Mouse (Mus musculus) liver, embryonic 16.5 days (tissue): ENCODE results near the gene Sik1. TPM values are rescaled to one million over a fixed set of nuclear protein-coding genes. Genes with fewer than 3 reads are reported as not detected.

ENCODE experiments used
- ATAC-seq: fragments of 200-750 bp; cut with Nextera tagmentation; 2 replicates; pipeline ENCODE4 v1.8.0; 2017; ENCODE audit warnings: low read depth, mild to moderate bottlenecking, moderate number of reproducible peaks, moderate library complexity
- H3K27ac ChIP-seq: fragments of 300-500 bp; sonication (generic); 2 replicates; pipeline ENCODE4 v1.5.1; 2014; ENCODE audit warnings: mild to moderate bottlenecking, low read length
- H3K27me3 ChIP-seq: fragments of 300-500 bp; sonication (generic); 2 replicates; pipeline ENCODE4 v1.6.1; 2014; ENCODE audit warnings: low read depth, low read length, mixed read lengths; ENCODE audit not compliant: control insufficient read depth, insufficient read depth
- H3K36me3 ChIP-seq: fragments of 300-500 bp; sonication (generic); 2 replicates; pipeline ENCODE4 v1.6.1; 2014; ENCODE audit warnings: mild to moderate bottlenecking; ENCODE audit not compliant: control insufficient read depth, insufficient read depth
- H3K4me1 ChIP-seq: fragments of 300-500 bp; sonication (generic); 2 replicates; pipeline ENCODE4 v1.6.1; 2014; ENCODE audit warnings: low read depth, low read length, mixed read lengths; ENCODE audit not compliant: control insufficient read depth
- H3K4me2 ChIP-seq: fragments of 300-500 bp; sonication (generic); 2 replicates; pipeline ENCODE4 v1.6.1; 2014; ENCODE audit warnings: low read depth, low read length, mixed read lengths
- H3K4me3 ChIP-seq: fragments of 300-500 bp; sonication (generic); 2 replicates; pipeline ENCODE4 v1.5.1; 2014; ENCODE audit warnings: low read depth, mild to moderate bottlenecking, low read length
- H3K9ac ChIP-seq: fragments of 300-500 bp; sonication (generic); 2 replicates; pipeline ENCODE4 v1.6.1; 2014; ENCODE audit warnings: low read depth, low read length
- H3K9me3 ChIP-seq: fragments of 300-500 bp; sonication (generic); replicated peaks from 2 replicates; pipeline ENCODE4 v1.6.1; 2016; ENCODE audit warnings: low read length; ENCODE audit not compliant: control insufficient read depth
- WGBS: fragments of 180-500 bp; shearing (Covaris S2); extraction: QIAGEN DNeasy Blood & Tissue Kit; methylation state at CpG from one replicate; pipeline ENCODE4 v1.1.7; 2014; ENCODE audit not compliant: insufficient replicate concordance; 5-methylcytosine and 5-hydroxymethylcytosine counted together
- polyA plus RNA-seq: library from polyadenylated mRNA; unstranded; fragments of >200 nt; fragmentation: Nextera tagmentation; extraction: Ambion mirVana; gene quantifications from 2 replicates; pipeline ENCODE4 v1.2.1, GENCODE M21; 2015

Sik1 gene
- polyA plus RNA-seq, 1 experiment from 2014 or later, result 5.4 TPM

DNA sequence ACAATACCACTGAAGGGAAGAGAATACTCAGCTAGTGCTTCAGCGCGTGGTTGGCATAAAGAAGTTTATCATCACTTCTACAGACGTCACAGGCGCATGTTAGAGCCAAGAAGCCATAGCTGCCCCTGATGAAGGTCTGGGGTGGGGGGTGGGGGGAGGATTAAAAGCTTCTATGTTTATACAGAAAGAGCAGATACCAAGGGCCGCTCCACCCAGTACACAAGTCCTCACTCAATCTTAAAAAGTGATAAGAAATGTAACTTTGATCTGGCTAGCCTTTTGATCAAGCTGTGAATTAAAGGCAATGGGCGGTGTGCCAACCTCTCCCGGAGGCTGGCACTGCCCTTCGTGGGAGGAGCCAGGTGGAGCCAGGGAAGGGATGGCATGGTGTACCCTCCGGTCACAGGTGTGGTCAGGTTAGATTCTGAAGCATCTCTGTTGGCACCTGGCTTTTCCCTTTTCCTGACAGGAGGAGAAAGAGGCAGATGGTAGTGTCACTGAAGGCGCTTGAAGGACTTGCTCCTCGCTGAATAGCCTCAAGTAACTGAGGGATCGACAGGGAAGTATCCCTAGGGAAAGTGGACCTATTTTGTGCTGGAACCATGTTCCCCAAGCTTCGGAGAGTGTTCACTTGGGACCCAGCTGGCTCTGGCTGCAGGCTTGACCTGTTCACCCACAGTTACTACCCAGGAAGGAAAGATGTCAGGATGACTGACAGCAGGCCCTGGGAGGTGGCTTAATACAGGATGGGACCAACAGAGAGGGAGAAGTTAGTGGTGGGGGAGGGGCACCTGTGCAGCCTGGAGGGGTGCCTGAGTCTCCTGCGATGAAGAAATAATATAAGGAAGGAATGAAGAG is 16.6 kb upstream of the Sik1 start:
- Histone ChIP-seq H3K9me3 (no peaks in the 10 kb centered on the region), H3K9ac (no peak overlapping the region), H3K36me3 (no peaks in the 10 kb centered on the region), H3K27me3 (no peaks in the 10 kb centered on the region), H3K4me1 (peaks cover 17% of the 10 kb centered on the region), H3K4me2 (no peak overlapping the region), H3K27ac (no peak overlapping the region), H3K4me3 (no peak overlapping the region)
- ATAC-seq, result no peak
- 49% methylated on average over 14 of the region's 14 CpGs for WGBS

DNA sequence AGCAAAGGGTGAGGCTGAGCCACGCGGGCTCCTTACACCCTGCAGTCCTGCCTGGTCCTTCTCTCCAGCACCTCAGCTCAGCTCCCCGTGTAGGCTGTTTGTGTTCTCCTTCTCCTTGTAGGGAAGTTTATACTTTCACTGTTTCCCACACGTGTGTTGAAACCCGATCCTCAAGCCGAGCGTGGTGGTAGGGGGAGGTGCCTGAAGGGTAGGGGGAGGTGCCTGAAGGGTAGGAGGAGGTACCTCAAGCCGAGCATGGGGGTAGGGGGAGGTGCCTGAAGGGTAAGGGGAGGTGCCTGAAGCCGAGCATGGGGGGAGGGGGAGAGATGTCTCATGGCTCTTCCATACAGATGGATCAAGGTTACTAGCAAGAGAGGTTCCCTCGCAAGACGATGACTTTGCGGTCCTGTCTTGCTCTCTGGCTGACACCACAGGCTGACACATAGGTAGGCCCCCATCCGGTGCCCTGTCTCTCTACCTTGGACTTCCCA is 15.4 kb upstream of the Sik1 start:
- H3K27ac ChIP-seq, result peak overlapping the region; percentile 73
- H3K9ac ChIP-seq, result no peak overlapping the region
- H3K9me3 ChIP-seq, result no peaks in the 10 kb centered on the region
- no peaks in the 10 kb centered on the region for H3K36me3 ChIP-seq
- H3K4me2 ChIP-seq, result peak overlapping the region; percentile 36
- WGBS, result 10% methylated on average over 13 of the region's 13 CpGs
- H3K4me1 ChIP-seq, result peaks cover 17% of the 10 kb centered on the region
- peak overlapping the region; percentile 22; the same call in 1 of the 2 replicates for H3K4me3 ChIP-seq
- ATAC-seq, result peak; percentile 58
- no peaks in the 10 kb centered on the region for H3K27me3 ChIP-seq

DNA sequence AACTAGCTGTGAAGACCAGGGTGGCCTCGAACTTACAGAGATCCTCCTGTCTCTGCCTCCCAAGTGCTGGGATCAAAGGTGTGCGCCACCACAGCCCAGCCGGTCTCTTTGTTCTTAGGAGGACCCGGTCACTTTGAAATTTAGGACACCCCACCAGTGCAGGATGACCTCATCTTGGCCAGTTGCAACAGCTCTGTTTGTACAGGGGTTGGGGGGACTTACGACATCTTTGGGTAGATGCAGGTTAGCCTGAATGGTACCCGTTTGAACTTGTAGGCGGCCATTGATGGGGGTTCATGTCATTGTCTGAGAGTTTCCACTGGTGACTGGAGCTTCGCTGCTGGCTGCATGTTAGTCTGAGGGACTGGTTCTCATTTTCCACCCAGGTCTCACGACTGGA is 14.8 kb upstream of the Sik1 start:
- ATAC-seq, result peak; percentile 42; the same call in 1 of the 2 replicates
- peak overlapping the region; percentile 22; the same call in 1 of the 2 replicates for H3K4me3 ChIP-seq
- no peaks in the 10 kb centered on the region for H3K9me3 ChIP-seq
- no peaks in the 10 kb centered on the region for H3K27me3 ChIP-seq
- H3K9ac ChIP-seq, result no peak overlapping the region
- no peaks in the 10 kb centered on the region for H3K36me3 ChIP-seq
- H3K27ac ChIP-seq, result peak overlapping the region; percentile 73
- peak overlapping the region; percentile 36 for H3K4me2 ChIP-seq
- WGBS, result 50% methylated on average over 9 of the region's 9 CpGs
- H3K4me1 ChIP-seq, result peaks cover 17% of the 10 kb centered on the region

DNA sequence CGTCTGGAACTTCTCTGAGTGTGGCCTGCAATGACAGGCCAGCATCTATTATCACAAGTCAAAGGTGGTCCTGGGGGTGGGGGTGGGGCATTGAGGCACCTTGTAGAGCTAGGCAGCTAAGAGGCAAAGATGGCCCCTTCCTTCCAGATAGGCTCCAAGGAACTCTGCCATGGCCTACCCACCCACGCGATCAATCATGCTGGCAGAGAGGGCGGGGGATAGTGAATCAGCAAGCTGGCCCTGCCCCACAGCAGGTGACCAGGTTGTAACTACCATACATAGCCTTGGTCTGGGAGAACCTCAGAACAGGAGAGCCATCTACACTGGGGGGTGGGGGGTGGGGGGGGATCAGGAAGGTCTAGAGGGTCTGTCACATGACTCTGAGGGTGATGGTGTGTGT is 12.5 kb upstream of the Sik1 start:
- Histone ChIP-seq H3K4me1 (peaks cover 14% of the 10 kb centered on the region), H3K4me3 (no peak overlapping the region), H3K36me3 (no peaks in the 10 kb centered on the region), H3K9me3 (no peaks in the 10 kb centered on the region), H3K4me2 (no peak overlapping the region), H3K9ac (no peak overlapping the region), H3K27me3 (no peaks in the 10 kb centered on the region), H3K27ac (no peak overlapping the region)
- no peak for ATAC-seq
- WGBS, result 80% methylated on average over 4 of the region's 4 CpGs

DNA sequence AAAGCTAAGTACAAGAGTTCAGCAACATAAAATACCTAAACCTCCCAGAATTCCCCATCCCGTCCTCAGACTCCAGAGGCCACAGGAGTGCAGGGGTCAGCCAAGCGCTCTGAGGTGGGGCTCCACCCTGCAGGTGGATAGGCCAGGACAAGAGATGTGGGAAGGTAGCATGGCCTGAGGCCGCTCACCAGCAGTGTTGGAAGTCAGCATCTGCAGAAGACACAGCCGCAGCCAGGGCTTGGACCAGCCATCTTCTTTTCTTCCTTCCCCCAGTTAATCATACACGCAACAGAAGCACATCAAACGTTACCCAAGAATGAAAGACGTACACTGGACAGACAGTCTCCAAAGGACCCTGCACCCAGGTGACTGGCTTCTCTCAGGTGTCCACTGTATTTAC is 11.5 kb upstream of the Sik1 start:
- WGBS, result 80% methylated on average over 7 of the region's 7 CpGs
- H3K27me3 ChIP-seq, result no peaks in the 10 kb centered on the region
- no peak overlapping the region for H3K4me2 ChIP-seq
- H3K36me3 ChIP-seq, result no peaks in the 10 kb centered on the region
- H3K9me3 ChIP-seq, result no peaks in the 10 kb centered on the region
- no peak for ATAC-seq
- H3K27ac ChIP-seq, result no peak overlapping the region
- peaks cover 7% of the 10 kb centered on the region for H3K4me1 ChIP-seq
- H3K4me3 ChIP-seq, result no peak overlapping the region
- no peak overlapping the region for H3K9ac ChIP-seq

DNA sequence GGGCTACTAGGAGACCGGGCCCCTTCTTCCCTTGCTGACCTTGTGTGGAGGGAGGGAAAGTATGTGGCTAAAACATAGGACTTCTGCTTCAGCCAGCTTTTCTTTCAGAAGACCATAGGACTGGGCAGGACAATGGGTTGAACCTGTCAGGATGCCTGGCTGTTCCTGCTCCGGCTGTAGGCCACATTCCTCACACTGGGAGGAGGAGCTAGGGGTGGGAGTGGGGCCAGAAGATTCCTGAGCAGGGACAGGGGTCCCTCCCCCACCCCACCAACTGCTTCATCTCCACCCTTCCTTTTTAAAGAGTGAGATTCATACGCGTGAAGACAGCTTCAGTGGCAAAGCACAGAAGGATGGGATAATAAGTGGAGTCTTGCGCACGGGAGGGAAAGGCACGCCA is 10.0 kb upstream of the Sik1 start:
- no peak for ATAC-seq
- Histone ChIP-seq H3K9me3 (no peaks in the 10 kb centered on the region), H3K27ac (no peak overlapping the region), H3K4me1 (peaks cover 3% of the 10 kb centered on the region), H3K9ac (no peak overlapping the region), H3K4me3 (no peak overlapping the region), H3K36me3 (no peaks in the 10 kb centered on the region), H3K27me3 (no peaks in the 10 kb centered on the region), H3K4me2 (no peak overlapping the region)
- WGBS, result 69% methylated on average over 7 of the region's 7 CpGs

DNA sequence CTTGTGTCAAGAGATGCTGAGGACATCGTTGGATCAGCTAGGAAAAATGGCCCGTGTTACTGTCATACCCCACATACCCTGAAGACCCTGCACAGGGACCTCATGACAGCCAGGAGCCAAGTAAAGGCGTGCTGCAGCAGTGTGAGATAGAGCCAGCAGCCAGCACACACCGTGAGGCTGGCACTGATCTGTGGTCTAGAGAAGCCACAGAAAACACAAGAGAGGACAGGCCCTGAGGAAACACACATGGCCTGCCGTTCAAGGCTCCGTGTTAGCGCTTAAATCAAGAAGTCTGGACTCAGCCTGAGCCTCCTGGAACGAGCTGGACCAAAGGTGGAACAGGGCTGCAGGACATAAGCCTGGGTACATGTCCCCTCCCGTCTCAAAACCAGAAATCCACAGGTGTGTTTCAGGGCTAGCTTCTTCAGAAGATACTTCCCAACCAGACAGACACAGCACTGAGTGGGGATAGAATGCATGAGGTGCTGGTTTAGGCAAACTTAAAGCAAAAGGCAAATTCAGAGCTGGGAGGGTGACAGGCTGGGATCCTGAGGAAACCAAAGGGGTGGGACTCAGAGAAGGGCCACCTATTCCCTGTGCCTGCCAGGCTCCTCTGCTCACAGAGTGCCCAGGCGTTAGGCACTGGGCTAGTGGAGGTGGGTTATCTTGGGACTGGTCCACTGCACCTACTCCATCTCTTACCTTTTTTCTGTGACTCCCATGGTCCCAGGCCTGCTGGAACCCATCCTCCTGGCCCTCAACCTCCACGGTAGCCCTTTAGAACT is 9.3 kb upstream of the Sik1 start:
- H3K4me2 ChIP-seq, result no peak overlapping the region
- no peak for ATAC-seq
- 41% methylated on average over 11 of the region's 11 CpGs for WGBS
- H3K36me3 ChIP-seq, result no peaks in the 10 kb centered on the region
- no peak overlapping the region for H3K27ac ChIP-seq
- peaks cover 3% of the 10 kb centered on the region; the same call in 1 of the 2 replicates for H3K4me1 ChIP-seq
- H3K9ac ChIP-seq, result no peak overlapping the region
- no peaks in the 10 kb centered on the region for H3K27me3 ChIP-seq
- H3K4me3 ChIP-seq, result no peak overlapping the region
- H3K9me3 ChIP-seq, result no peaks in the 10 kb centered on the region

DNA sequence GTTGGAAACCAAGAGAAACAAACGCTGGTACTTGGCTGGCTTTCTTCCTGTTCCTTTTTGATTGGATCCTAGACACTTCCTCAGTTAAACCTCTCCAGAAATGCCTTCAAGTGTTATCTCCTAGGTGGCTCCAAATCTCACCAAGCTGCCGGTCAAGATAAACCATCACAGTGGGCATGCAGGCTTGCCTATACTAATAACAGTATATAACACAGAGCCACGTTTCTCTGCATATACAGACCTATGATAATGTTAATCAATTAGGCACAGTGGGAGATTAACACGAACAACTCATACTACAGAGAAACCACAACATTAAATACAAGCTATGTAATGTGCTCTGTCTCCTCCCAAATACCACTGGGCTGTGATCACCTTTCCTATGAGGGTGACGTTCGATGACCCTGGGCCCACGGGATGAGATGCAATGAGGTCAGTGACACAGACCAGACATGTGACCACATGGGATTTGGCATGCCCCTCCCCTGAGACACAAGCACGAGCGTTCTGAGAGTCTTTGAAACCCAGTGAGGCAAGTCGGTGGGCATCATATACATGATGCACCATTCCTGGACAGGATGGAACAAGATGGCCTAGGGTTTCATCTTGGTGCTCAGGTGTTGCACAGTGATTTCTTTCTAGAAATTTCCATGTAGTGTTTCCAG is 7.7 kb upstream of the Sik1 start:
- Histone ChIP-seq H3K27me3 (no peaks in the 10 kb centered on the region), H3K4me1 (peaks cover 3% of the 10 kb centered on the region; the same call in 1 of the 2 replicates)
- whole genome bisulfite sequencing, result 42% methylated on average over 10 of the region's 10 CpGs

More for the DNA sequence above, 7.7 kb upstream of the Sik1 start:
- ATAC-seq, result no peak
- Histone ChIP-seq H3K4me3 (no peak overlapping the region), H3K36me3 (no peaks in the 10 kb centered on the region), H3K9me3 (no peaks in the 10 kb centered on the region), H3K4me2 (no peak overlapping the region), H3K27ac (no peak overlapping the region), H3K9ac (no peak overlapping the region)
